Mouse (Mus musculus) intestine, embryonic 14.5 days (tissue): Measurements from ENCODE around the gene Acoxl. TPM values are rescaled to one million over a fixed set of nuclear protein-coding genes. Genes with fewer than 3 reads are reported as not detected.

ENCODE experiments used
- ATAC-seq: fragments of 200-750 bp; cut with Nextera tagmentation; replicated peaks from 2 replicates; pipeline ENCODE4 v1.8.0; 2017; ENCODE audit warnings: low read depth, moderate number of reproducible peaks, moderate TSS enrichment, moderate library complexity; ENCODE audit not compliant: low FRiP score, low TSS enrichment
- DNase-seq: peaks from one replicate; pipeline ENCODE4 v3.0.0-alpha.2; 2018; ENCODE audit warnings: low spot score
- H3K27ac ChIP-seq: fragments of 300-500 bp; sonication (generic); 2 replicates; pipeline ENCODE4 v1.5.1; 2014; ENCODE audit warnings: low read depth, mild to moderate bottlenecking, control low read depth
- H3K27me3 ChIP-seq: fragments of 300-500 bp; sonication (generic); replicated peaks from 2 replicates; pipeline ENCODE4 v1.6.1; 2014; ENCODE audit warnings: low read length, control low read depth; ENCODE audit not compliant: control insufficient read depth, insufficient read depth
- H3K36me3 ChIP-seq: fragments of 300-500 bp; sonication (generic); 2 replicates; pipeline ENCODE4 v1.6.1; 2014; ENCODE audit warnings: low read length, control low read depth; ENCODE audit not compliant: control insufficient read depth, insufficient read depth
- H3K4me1 ChIP-seq: fragments of 300-500 bp; sonication (generic); replicated peaks from 2 replicates; pipeline ENCODE4 v1.6.1; 2014; ENCODE audit warnings: low read length, control low read depth, mixed read lengths; ENCODE audit not compliant: control insufficient read depth, insufficient read depth
- H3K4me2 ChIP-seq: fragments of 300-500 bp; sonication (generic); 2 replicates; pipeline ENCODE4 v1.6.1; 2014; ENCODE audit warnings: low read length
- H3K4me3 ChIP-seq: fragments of 300-500 bp; sonication (generic); 2 replicates; pipeline ENCODE4 v1.5.1; 2014; ENCODE audit warnings: low read depth, low read length, control low read depth, mixed read lengths
- H3K9ac ChIP-seq: fragments of 300-500 bp; sonication (generic); 2 replicates; pipeline ENCODE4 v1.6.1; 2014; ENCODE audit warnings: mild to moderate bottlenecking, low read length
- H3K9me3 ChIP-seq: fragments of 300-500 bp; sonication (generic); 2 replicates; pipeline ENCODE4 v1.6.1; 2016; ENCODE audit warnings: low read length, control low read depth; ENCODE audit not compliant: control insufficient read depth
- WGBS: fragments of 180-500 bp; shearing (Covaris S2); extraction: QIAGEN DNeasy Blood & Tissue Kit; methylation state at CpG from one replicate; pipeline ENCODE4 v1.1.7; 2014; 5-methylcytosine and 5-hydroxymethylcytosine counted together
- polyA plus RNA-seq: library from polyadenylated mRNA; unstranded; fragments of >200 nt; fragmentation: Nextera tagmentation; extraction: Ambion mirVana; gene quantifications from 2 replicates; pipeline ENCODE4 v1.2.1, GENCODE M21; 2014

Gene Acoxl
- polyA plus RNA-seq, 1 experiment from 2014 or later: 0.19 TPM

DNA sequence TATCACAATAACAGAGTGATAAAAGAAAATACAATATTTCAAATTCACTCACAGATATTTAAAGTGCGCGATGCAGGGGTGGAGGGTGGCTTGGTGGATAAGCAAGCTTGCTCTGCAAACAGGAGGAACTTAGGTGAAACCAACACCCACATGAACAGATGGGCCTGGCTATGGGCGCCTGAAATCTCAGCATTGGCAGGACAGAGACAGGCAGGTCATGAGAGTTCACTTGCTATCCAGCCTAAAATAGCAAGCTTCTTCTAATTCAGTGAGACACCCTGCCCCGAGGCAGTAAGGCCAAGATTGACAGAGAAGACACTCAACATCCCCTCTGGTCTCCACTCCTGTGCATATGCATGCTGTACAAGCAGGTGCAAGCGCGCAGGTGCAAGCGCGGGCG is 263.4 kb downstream of the Acoxl start:
- DNase-seq (no peak), ATAC-seq (no peak)
- no peak overlapping the region for H3K4me2 ChIP-seq
- H3K4me1 ChIP-seq: no peaks in the 10 kb centered on the region
- H3K4me3 ChIP-seq: no peak overlapping the region
- no peak overlapping the region for H3K9ac ChIP-seq
- no peaks in the 10 kb centered on the region for H3K9me3 ChIP-seq
- 91% methylated on average over 9 of the region's 9 CpGs for WGBS
- H3K27ac ChIP-seq: no peak overlapping the region
- H3K36me3 ChIP-seq: no peaks in the 10 kb centered on the region
- H3K27me3 ChIP-seq: no peaks in the 10 kb centered on the region

DNA sequence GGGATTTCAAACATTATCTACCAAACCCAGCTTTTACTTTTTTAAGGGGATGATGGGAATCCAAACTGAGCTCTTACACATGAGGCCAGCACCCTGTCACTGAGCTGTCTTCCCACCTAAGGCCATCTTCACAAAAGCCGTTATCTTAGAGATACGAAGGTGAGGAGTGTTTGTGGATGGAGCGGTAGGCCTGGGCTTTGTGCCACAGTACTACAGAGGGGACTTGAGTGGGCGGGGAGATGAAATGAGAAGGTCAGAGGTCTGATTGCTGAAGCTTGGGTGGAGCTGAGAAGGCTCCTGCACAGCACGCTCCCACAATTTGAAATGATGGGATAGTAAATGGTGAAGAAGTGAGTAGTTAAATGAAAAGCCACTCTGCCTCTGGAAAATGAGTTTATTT is 266.1 kb downstream of the Acoxl start:
- H3K4me1 ChIP-seq: no peaks in the 10 kb centered on the region
- H3K36me3 ChIP-seq: no peaks in the 10 kb centered on the region
- H3K27ac ChIP-seq: no peak overlapping the region
- H3K4me2 ChIP-seq: no peak overlapping the region
- no peak overlapping the region for H3K4me3 ChIP-seq
- no peak overlapping the region for H3K9ac ChIP-seq
- ATAC-seq (no peak), DNase-seq (no peak)
- H3K27me3 ChIP-seq: no peaks in the 10 kb centered on the region
- H3K9me3 ChIP-seq: no peaks in the 10 kb centered on the region
- 74% methylated on average over 5 of the region's 5 CpGs for WGBS

DNA sequence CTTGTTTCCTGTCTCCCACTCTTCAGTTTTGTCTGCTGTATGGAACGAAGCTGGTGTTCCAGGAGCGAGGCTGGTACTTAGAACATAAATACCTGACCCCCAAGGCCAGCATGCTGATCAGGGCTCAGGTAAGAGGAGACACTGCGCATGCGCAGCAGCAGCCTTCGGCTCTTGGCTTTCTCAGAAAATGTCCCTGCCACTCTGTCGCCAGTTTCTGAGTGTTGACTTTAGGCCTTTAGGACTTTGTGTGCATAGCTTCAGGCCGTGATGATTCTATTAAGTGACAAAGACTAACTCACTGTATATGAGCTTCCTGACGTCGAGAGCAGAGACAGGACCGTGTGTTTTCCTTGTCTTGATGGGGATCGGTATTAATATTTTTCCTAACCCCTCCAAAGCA is 267.0 kb downstream of the Acoxl start:
- 73% methylated on average over 11 of the region's 11 CpGs for WGBS
- Histone ChIP-seq H3K27me3 (no peaks in the 10 kb centered on the region), H3K9ac (no peak overlapping the region), H3K4me1 (no peaks in the 10 kb centered on the region), H3K4me3 (no peak overlapping the region), H3K9me3 (no peaks in the 10 kb centered on the region), H3K36me3 (no peaks in the 10 kb centered on the region), H3K27ac (no peak overlapping the region), H3K4me2 (no peak overlapping the region)
- ATAC-seq (no peak), DNase-seq (no peak)

DNA sequence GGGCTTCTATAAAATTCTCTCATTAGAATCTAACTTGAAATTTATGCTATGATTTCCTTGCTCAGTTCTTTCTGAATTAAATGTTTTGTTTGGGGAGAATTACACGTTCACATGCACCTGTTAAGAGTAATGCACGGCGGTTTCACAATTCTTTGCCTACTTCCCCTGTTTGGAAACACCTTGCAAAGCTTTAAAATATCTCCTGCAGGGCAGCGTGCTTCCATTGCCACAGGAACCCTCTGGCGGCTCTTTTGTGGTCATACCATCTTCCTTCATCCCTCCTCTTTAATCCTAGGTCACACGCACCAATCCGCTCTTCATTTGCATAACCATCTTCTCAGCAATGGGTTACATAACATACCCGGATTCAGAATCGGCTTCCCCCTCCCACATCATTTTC is 272.9 kb downstream of the Acoxl start:
- Histone ChIP-seq H3K4me2 (no peak overlapping the region), H3K9me3 (no peaks in the 10 kb centered on the region), H3K36me3 (no peaks in the 10 kb centered on the region), H3K27me3 (no peaks in the 10 kb centered on the region), H3K4me3 (no peak overlapping the region), H3K4me1 (no peaks in the 10 kb centered on the region), H3K9ac (no peak overlapping the region), H3K27ac (no peak overlapping the region)
- 76% methylated on average over 9 of the region's 9 CpGs for WGBS
- no peak for ATAC-seq
- DNase-seq: no peak

DNA sequence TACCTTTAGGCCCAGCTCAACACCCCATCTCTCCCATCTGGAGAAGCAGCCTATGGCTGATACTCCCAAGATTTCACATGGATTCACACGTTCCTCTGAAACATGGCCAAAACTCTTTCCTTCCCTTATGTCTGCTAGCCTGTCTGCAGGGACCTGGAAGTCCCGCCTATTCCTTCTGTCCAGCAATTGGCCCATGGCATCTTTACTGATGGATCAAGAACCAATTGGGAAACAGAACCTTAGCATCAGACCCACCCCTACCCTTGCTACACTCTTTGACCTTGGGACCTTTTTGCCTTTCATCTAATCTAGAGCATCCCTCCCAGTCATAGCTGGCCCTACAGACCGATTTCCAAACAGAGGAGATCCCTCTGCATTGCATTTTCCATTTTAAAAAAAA is 275.9 kb downstream of the Acoxl start:
- no peak overlapping the region for H3K9ac ChIP-seq
- DNase-seq: no peak
- H3K4me3 ChIP-seq: no peak overlapping the region
- no peak overlapping the region for H3K4me2 ChIP-seq
- no peaks in the 10 kb centered on the region for H3K27me3 ChIP-seq
- no peak overlapping the region for H3K27ac ChIP-seq
- no peaks in the 10 kb centered on the region for H3K9me3 ChIP-seq
- no peaks in the 10 kb centered on the region for H3K4me1 ChIP-seq
- ATAC-seq: no peak
- no peaks in the 10 kb centered on the region for H3K36me3 ChIP-seq
- WGBS: 79% methylated on average over 3 of the region's 3 CpGs

DNA sequence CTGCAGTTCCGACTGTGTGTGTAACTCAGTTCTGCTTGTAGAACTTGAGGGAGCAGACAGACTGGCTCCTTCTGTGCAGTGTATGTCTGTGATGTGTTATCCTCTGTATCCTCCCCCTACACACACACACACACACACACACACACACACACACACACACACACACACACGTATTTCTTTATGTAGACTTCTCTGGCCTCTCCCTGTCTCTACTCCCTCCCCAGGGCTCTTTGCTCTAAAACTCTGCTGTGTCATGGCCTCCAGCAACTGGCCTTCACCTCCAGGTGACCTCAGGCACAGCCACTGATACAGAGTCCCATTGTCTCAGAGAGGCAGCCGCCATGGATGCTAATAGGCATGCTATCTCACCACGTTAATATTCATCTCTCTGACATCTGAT is 276.9 kb downstream of the Acoxl start:
- H3K9me3 ChIP-seq: no peaks in the 10 kb centered on the region
- WGBS: 42% methylated on average over 4 of the region's 4 CpGs
- no peak overlapping the region for H3K4me3 ChIP-seq
- no peaks in the 10 kb centered on the region for H3K27me3 ChIP-seq
- H3K36me3 ChIP-seq: no peaks in the 10 kb centered on the region
- ATAC-seq (0 out of 2 replicates have a peak, but pooled peaks have one; percentile 53), DNase-seq (no peak)
- no peaks in the 10 kb centered on the region for H3K4me1 ChIP-seq
- H3K4me2 ChIP-seq: no peak overlapping the region
- H3K27ac ChIP-seq: no peak overlapping the region
- H3K9ac ChIP-seq: no peak overlapping the region

DNA sequence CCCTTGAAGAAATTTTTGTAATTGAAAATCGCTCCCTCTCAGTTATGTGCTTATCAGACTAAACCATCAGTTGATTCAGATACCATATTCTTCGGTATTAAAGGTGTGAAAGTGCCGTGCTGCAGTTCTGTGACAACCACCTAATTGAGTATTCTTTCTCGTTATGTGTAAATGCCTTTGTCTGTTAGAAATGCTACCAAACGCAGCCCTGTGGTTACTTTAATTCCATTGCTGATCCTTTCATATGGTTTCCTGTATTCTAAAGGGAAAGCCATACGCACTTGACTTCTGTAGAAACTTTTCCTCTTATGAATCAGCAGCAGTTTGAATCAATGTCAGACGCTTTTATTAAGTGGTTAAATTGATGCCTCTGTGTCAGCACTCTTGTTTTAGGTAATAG is 278.9 kb downstream of the Acoxl start:
- H3K27me3 ChIP-seq: peaks cover 1% of the 10 kb centered on the region; the same call in 1 of the 2 replicates
- H3K4me2 ChIP-seq: no peak overlapping the region
- WGBS: 78% methylated on average over 7 of the region's 7 CpGs
- no peak overlapping the region for H3K4me3 ChIP-seq
- no peaks in the 10 kb centered on the region for H3K9me3 ChIP-seq
- DNase-seq (no peak), ATAC-seq (no peak)
- no peaks in the 10 kb centered on the region for H3K36me3 ChIP-seq
- H3K4me1 ChIP-seq: peaks cover under 1% of the 10 kb centered on the region; the same call in 1 of the 2 replicates
- no peak overlapping the region for H3K27ac ChIP-seq
- no peak overlapping the region for H3K9ac ChIP-seq

DNA sequence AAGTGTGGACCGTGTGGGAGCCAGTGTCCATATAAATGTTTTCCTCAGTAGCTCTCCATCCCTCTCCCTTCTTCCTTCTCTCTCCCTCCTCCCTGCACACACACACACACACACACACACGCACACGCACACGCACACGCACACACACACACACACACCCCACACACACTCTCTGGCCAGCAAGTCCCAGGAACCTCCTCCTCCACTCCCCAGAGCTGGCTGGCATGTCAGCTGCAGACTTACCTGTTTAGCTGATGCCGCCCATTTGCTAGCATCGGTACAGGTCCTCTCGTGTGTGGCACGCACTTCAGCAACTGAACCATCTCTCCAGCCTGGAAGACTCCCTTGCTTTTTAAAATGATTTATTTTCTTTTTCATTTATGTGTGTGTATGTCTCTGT is 280.3 kb downstream of the Acoxl start:
- DNase-seq: no peak

DNA sequence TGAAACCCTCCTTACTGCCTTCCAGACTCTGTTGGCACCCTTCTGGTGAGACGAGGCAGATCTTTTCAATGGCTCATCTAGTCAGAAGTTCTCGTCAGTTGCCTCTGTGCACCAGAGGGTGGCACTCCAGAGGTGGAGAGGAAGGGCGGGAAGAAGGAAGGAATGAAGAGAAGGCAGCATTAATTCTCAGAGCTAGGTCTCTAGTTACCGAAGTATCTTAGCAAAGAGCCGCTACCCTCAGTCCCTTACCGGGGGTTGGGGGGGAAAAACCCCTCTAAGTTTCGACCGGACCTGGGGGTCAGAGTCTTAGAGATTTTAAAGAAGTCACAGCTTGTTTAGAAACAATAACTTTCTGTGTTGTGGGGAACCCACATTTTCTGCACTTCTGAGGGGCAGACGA is 283.8 kb downstream of the Acoxl start:
- H3K4me1 ChIP-seq: peaks cover 22% of the 10 kb centered on the region
- H3K36me3 ChIP-seq: no peaks in the 10 kb centered on the region
- H3K27ac ChIP-seq: no peak overlapping the region
- no peak overlapping the region for H3K9ac ChIP-seq
- DNase-seq (peak; percentile 67), ATAC-seq (no peak)
- H3K4me3 ChIP-seq: peak overlapping the region; percentile 8; the same call in 1 of the 2 replicates
- H3K27me3 ChIP-seq: peaks cover 18% of the 10 kb centered on the region; the same call in 1 of the 2 replicates
- 5% methylated on average over 9 of the region's 9 CpGs for WGBS
- no peaks in the 10 kb centered on the region for H3K9me3 ChIP-seq
- H3K4me2 ChIP-seq: peak overlapping the region; percentile 98

More for the DNA sequence above, 280.3 kb downstream of the Acoxl start:
- Histone ChIP-seq H3K9me3 (no peaks in the 10 kb centered on the region), H3K4me2 (no peak overlapping the region), H3K27ac (no peak overlapping the region), H3K4me1 (peaks cover 14% of the 10 kb centered on the region), H3K9ac (no peak overlapping the region), H3K4me3 (no peak overlapping the region), H3K36me3 (no peaks in the 10 kb centered on the region), H3K27me3 (peaks cover 11% of the 10 kb centered on the region; the same call in 1 of the 2 replicates)
- WGBS: 92% methylated on average over 9 of the region's 9 CpGs
- ATAC-seq: no peak
